Mouse (Mus musculus) layer of hippocampus, postnatal 36 days (tissue): ENCODE data around the gene Chsy1. TPM values are rescaled to one million over a fixed set of nuclear protein-coding genes. Genes with fewer than 3 reads are reported as not detected.
A peak's percentile ranks its signal among the peaks of the same experiment; 100 is the strongest.

Experiments
- DNase-seq, 2 experiments: peaks; one replicate each; pipeline ENCODE4 v3.0.0; 2022
- total RNA-seq, 2 experiments: library from RNA; stranded (reverse); gene quantifications; 2 replicates each; pipeline ENCODE4 v1.2.3; 2021

Gene Chsy1
- 10 to 100 TPM; 16.7 to 17.9 TPM for total RNA-seq

DNA sequence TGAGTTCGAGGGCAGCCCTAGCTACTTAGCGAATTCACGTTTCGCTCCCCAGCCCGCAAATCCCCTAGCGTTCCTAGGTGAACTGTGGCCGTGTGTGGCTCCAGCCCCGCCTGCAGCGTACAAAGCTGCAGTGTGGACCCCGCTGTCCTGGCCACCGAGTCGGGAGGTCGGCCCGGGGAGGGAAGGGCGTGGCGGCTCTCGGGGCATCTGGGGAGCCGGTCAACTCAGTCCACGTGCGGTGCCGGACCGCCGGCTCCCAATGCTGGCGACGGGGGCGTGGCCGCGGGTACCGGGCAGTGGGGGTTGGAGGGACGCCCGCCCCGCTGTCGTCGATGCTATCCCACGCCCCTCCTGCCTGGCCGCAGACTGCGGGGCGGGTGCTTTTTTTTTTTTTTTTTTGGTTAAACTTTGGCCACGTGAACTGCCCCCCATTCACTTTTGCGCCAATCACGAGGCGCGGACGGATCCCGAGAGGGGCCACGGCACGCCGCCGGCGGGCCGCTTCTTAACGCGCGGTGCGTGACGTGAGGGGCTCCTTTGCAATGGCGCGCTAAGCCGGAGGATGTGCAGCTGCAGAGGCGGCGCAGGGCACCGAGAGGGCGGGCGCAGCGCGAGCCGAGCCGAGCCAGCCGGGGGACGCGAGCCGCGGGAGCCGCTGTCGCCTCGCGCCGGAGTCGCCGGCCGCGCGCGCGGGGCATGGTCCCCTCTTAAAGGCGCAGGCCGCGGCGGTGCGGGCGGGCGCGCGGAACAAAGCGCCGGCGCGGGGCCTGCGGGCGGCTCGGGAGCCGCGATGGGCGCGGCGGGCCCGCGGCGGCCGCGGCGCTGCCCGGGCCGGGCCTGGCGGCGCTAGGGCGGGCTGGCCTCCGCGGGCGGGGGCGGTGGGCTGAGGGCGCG is at the start of gene Chsy1:
Chsy1 (plus strand) TSS at position 555 of the 894 bp plus-strand sequence.
- peak; percentile 90 to 91 for DNase-seq

GRCm38 (mm10) chr7:66060066-66060956 is 49.0 kb upstream of the Chsy1 start:
- peak; percentile 88 for DNase-seq

DNA sequence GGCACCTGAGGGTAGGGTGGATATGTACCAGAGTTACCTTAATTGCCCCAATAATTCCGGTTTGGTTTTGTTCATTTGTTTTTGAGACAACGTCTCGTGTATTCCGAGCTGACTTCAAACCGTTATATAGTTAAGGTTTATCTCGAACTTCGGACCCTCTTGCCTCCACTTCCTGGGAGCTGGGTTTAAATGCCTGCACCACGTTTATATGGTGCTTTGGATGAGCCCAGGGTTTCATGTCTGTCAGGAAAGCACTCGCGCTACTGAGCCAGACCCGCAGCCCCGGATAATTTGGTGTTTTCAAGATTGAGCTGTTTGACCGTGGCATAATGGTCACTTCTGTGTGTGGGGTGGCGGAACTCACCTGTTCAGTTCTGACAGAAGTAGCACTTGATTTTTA is 48.3 kb upstream of the Chsy1 start:
- DNase-seq, result no peak

GRCm38 (mm10) chr7:66076411-66076810 is 32.9 kb upstream of the Chsy1 start:
- DNase-seq, result no peak

DNA sequence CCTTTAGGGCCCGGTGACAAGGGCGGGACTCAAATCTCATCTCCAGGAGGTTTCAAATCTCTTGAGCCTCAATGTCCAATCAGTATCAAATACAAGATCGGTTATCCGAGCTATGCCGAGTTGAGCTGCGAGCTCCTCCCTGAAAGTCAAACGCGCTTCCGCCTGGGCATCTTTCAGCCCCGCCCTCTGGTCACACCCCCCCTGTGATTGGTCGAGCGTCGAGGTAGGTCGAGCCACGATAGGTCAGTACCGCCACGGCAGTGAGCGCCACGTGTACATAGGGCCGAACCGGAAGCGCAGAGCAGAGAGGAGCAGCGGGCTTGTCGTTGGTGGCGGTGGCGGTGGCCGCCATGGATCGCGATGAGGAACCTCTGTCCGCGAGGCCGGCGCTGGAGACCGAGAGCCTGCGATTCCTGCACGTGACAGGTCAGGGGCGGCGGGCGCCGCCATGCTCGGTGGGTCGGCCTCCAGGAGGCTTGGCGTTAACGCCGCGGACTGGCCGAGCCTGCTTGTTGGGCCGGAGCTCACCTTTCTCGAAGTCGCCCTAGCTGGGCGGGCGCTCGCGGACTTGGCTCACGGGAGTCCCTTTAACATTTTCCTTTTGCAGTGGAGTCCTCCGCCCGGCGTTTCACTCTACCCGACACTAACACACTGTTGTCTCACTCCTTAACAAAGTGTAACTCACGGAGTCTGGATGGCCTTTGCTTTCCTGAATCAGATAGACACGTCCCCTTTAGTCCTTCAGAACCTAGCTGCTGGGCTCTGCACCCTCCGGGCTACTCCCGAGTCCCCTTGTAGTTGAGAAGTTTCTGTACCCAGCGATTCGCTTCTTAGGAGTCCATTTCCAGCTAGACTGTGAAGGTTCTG is 29.7 kb upstream of the Chsy1 start, which contains the start of gene Selenos:
Selenos (plus strand) TSS at position 286 of the 867 bp plus-strand sequence.
- DNase-seq, result peak; percentile 93

DNA sequence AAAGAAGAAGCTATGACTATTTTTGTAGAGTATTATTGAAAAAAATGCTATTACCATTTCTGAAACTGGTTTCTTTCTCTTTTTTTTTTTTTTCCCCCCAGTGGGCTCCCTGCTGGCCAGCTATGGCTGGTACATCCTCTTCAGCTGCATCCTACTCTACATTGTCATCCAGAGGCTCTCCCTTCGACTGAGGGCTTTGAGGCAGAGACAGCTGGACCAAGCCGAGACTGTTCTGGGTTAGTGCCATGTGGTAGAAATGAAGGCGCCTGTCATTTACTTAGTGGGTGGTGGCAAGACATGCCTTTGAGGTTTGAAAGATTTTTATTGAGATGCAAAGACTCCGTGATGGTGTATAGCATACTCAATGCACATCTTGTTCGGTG is 29.1 kb upstream of the Chsy1 start:
- peak in 1 of 2 experiments; percentile 31 for DNase-seq

- DNase-seq, result no peak
Observed at GRCm38 (mm10) chr7:66083757-66084156, 25.6 kb upstream of the Chsy1 start.

DNA sequence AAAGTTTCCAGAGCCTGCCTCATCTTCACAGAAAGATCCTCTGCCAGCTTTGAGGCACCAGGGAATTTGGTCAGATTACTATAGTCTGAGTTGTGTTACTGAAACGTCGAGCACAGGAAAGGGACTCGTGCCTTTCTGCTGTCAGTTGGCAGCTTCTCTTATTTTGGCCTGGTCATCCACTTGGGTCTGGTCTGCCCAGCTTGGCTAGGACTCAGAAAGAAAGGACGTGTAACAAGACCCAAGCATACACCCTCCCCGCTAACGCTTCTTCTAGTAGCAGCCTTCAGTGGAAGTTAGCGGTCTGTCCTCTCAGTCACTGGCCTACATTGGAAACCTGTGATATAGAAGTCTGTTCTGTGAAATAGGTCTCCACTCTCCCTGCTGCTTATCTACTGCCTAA is 24.8 kb upstream of the Chsy1 start:
- no peak for DNase-seq

- peak in 1 of 2 experiments; percentile 22 for DNase-seq
Observed at GRCm38 (mm10) chr7:66087652-66088051, 21.7 kb upstream of the Chsy1 start.

GRCm38 (mm10) chr7:66088077-66088476 is 21.2 kb upstream of the Chsy1 start:
- DNase-seq, result no peak

- DNase-seq, result no peak
Observed at GRCm38 (mm10) chr7:66090676-66091190, 18.6 kb upstream of the Chsy1 start.

DNA sequence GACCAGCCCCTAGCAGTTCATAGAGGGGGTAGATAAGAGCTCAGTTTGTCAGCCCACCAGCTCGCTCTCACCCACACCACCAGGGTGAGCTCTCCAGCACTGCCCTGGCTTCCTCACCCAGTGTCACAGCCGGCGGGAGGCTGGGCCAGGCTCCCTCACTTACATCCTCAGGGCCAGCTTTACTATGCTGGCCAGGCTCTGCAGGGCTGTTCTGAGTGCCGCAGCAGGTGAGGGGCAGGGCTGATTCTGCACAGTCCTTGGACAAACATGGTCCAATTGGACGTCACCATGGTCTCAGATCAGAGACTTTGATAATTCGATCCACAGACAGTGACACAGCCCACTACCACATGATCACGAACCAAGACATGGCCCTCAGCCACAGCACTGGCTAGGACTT is 17.8 kb upstream of the Chsy1 start:
- DNase-seq, result no peak

DNA sequence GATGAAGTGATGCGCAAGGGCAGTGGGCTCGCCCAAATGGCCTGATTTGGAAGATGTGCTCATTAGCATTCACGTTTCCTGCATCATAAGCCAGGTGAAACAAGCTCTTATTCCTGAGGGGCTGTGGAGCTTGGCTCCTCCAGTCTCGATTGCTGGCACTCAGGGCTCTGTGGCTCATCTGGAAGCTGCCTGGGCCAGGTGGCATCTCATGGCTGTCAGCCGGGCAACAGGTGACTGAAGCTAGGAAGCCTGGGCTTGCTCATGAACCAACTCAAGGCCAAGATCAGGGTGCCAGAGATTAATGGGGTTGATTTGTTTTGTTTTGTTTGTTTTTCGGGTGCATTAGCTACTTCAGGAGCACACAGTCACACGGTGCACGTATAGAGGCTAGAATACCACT is 16.7 kb upstream of the Chsy1 start:
- no peak for DNase-seq

GRCm38 (mm10) chr7:66094141-66094540 is 15.2 kb upstream of the Chsy1 start:
- DNase-seq, result no peak

DNA sequence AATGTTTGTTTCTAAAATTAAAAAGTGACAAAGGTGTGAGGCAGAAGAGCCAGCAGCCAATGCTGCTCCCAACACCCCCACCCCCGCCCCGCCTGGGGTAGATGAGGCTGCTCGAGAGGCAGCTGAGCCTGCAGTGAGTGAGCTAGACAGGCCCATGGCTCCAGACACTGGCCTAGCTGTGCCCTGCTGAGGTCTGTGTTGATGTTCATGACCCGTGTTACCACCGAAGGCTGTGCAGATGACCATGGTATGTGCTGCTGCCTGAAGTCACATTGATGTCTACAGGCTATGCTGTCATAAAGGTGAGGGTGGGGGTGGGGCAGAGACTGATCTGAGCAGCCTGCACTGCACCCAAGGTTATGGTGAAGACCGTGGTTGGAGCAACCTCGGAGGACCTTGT is 10.5 kb upstream of the Chsy1 start:
- no peak for DNase-seq

- DNase-seq, result no peak
Observed at GRCm38 (mm10) chr7:66101866-66102265, 7.4 kb upstream of the Chsy1 start.

DNA sequence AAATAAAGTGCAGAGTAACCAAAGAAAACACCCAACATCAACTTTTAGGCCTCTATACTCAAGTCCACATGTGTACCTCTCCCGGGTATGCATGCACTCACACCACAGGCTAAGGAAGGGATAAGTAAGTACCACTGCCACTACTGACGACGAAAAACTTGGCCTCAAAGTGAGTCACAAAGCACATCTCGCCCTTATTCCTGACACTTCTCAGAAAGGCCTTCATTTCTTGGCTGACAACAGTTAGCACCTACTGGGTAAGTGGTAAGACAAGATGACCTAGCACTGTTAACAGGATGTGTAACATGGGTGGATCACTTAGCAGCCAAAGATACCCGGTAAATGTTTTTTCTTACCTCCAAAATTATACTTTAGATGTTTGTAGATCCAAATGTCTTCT is 4.8 kb upstream of the Chsy1 start:
- DNase-seq, result no peak

DNA sequence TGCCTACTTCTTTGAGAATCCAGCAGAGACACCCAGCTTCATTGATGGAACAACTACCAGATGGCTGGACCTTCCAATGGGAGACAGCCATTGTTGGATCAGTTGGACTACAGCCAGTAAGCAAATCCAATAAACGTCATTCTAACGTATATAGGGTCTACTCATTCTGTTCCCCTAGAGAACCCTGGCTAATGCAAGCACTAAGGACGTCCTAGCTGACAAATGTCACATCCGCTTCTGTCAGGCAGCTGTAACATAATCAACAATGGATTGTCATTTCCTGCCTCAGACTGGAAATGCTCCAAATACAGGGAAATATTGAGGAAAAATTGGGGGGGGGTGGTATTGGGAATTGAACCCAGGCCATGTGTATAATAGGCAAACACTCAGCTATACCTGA is 3.5 kb upstream of the Chsy1 start:
- no peak for DNase-seq

GRCm38 (mm10) chr7:66106581-66107056 is 2.7 kb upstream of the Chsy1 start:
- no peak for DNase-seq

- DNase-seq, result no peak
Observed at GRCm38 (mm10) chr7:66107206-66107605, 2.1 kb upstream of the Chsy1 start.

- no peak for DNase-seq
Observed at GRCm38 (mm10) chr7:66107930-66108329, 1.4 kb upstream of the Chsy1 start.
